9 mouse cellular contexts compared by ENCODE assay signal in the genomic region with DNA sequence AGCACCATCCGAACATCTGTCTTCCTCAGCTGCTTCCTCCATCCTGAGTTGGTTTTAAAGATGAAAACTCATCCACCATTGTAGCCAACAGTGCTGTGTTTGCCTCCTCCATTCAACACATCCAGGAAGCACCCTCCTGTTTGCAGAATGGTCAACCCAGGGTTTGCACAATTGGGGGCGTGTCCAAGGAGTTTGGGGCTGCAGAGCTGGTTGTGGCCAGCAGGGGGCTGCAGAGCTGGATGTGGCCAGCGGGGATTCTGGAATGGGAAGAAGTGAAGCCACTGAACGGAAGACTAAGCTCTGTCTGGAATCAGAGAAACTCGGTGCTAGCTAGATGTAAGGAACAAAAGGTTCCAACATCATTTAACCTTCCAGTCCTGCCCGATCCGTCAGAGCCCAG. TPM values are rescaled to one million over a fixed set of nuclear protein-coding genes. Genes with fewer than 3 reads are reported as not detected.
DNase-seq lines count a peak whose midpoint lies in the region; ATAC-seq and TF ChIP-seq lines count a peak whose summit lies in the region.
"Had no signal": no experiment of that assay in that cellular context is flagged by ENCODE, and none has a peak within 500 bp of the region (broad histone marks: within the 10 kb centered on the region; RNA-seq: fewer than 3 reads in every experiment).

No protein-coding gene starts in this region.

- TF ChIP-seq EP300 in MEL (IDR thresholded peaks at IDR 0.05; ENCODE audit: low read depth in 1 of 2, low read length in 2 of 2) = no peak

- no peaks in the 10 kb centered on the region for H3K36me3 ChIP-seq in hindbrain, embryonic 11.5 days (ENCODE audit: control insufficient read depth, insufficient read depth, low read length)
- no peaks in the 10 kb centered on the region for H3K36me3 ChIP-seq in hindbrain, embryonic 16.5 days (ENCODE audit: control insufficient read depth, insufficient read depth, low read length)
- no peaks in the 10 kb centered on the region for H3K36me3 ChIP-seq in MEL (ENCODE audit: control insufficient read depth in 1 of 2, insufficient read depth in 2 of 2, low read length in 2 of 2)
- H3K36me3 ChIP-seq in heart, embryonic 10.5 days = no peaks in the 10 kb centered on the region
- no peaks in the 10 kb centered on the region for H3K36me3 ChIP-seq in liver, embryonic 11.5 days (ENCODE audit: control insufficient read depth, insufficient read depth, low read length)
- H3K36me3 ChIP-seq in small intestine, adult 2 months (ENCODE audit: control insufficient read depth, insufficient read depth, low read length) = no peaks in the 10 kb centered on the region
- H3K36me3 ChIP-seq: limb, embryonic 15.5 days had no signal

- no peak overlapping the region for H3K9ac ChIP-seq in hindbrain, embryonic 11.5 days (ENCODE audit: low read depth, low read length)
- no peak overlapping the region for H3K9ac ChIP-seq in hindbrain, embryonic 16.5 days (ENCODE audit: low read depth, low read length)
- H3K9ac ChIP-seq in MEL (ENCODE audit: control insufficient read depth, low read depth, low read length, poor library complexity, severe bottlenecking) = no peak overlapping the region
- H3K9ac ChIP-seq in liver, embryonic 11.5 days (ENCODE audit: low read depth, low read length) = no peak overlapping the region
- H3K9ac ChIP-seq: limb, embryonic 15.5 days had no signal

- H3K4me3 ChIP-seq in hindbrain, embryonic 11.5 days (ENCODE audit: low read depth, low read length) = no peak overlapping the region
- no peak overlapping the region for H3K4me3 ChIP-seq in hindbrain, embryonic 16.5 days (ENCODE audit: low read length)
- H3K4me3 ChIP-seq in MEL (ENCODE audit: control insufficient read depth in 1 of 2, insufficient read depth in 1 of 2, low read depth in 2 of 2, low read length in 2 of 2) = no peak overlapping the region
- H3K4me3 ChIP-seq in heart, embryonic 10.5 days = no peak overlapping the region
- H3K4me3 ChIP-seq in liver, embryonic 11.5 days (ENCODE audit: low read depth, low read length) = no peak overlapping the region
- H3K4me3 ChIP-seq in small intestine, adult 2 months (ENCODE audit: low read depth, low read length) = no peak overlapping the region
- H3K4me3 ChIP-seq: limb, embryonic 15.5 days had no signal

- no peaks in the 10 kb centered on the region for H3K27me3 ChIP-seq in hindbrain, embryonic 11.5 days (ENCODE audit: control insufficient read depth, insufficient read depth, low read length)
- no peaks in the 10 kb centered on the region for H3K27me3 ChIP-seq in hindbrain, embryonic 16.5 days (replicated peaks; ENCODE audit: control insufficient read depth, insufficient read depth, low read length)
- no peaks in the 10 kb centered on the region for H3K27me3 ChIP-seq in MEL (ENCODE audit: control insufficient read depth in 1 of 2, insufficient read depth in 2 of 2, low read length in 2 of 2)
- no peaks in the 10 kb centered on the region for H3K27me3 ChIP-seq in heart, embryonic 10.5 days (ENCODE audit: insufficient read depth, poor library complexity, severe bottlenecking)
- no peaks in the 10 kb centered on the region for H3K27me3 ChIP-seq in liver, embryonic 11.5 days (replicated peaks; ENCODE audit: control insufficient read depth, insufficient read depth, low read length)
- H3K27me3 ChIP-seq in small intestine, adult 2 months (ENCODE audit: control insufficient read depth, insufficient read depth, low read length) = no peaks in the 10 kb centered on the region
- H3K27me3 ChIP-seq: limb, embryonic 15.5 days had no signal

- H3K79me2 ChIP-seq in MEL (ENCODE audit: control insufficient read depth, insufficient read depth, low read length, poor library complexity) = no peaks in the 10 kb centered on the region

- no peak overlapping the region for H3K4me2 ChIP-seq in hindbrain, embryonic 11.5 days (replicated peaks; ENCODE audit: low read depth, low read length)
- no peak overlapping the region for H3K4me2 ChIP-seq in hindbrain, embryonic 16.5 days (ENCODE audit: low read length)
- no peak overlapping the region for H3K4me2 ChIP-seq in liver, embryonic 11.5 days
- H3K4me2 ChIP-seq: limb, embryonic 15.5 days had no signal

- peak; percentile 53 for DNase-seq in hindbrain, embryonic 11.5 days (ENCODE audit: low spot score)
- DNase-seq in MEL (ENCODE audit: low read depth, low spot score) = peak; percentile 7
- DNase-seq in cerebellum, adult 8-10 months = peak; percentile 21
- peak; percentile 81 for DNase-seq in heart, embryonic 10.5 days (ENCODE audit: low spot score)
- peak; percentile 51 for DNase-seq in liver, embryonic 11.5 days (ENCODE audit: low spot score)
- DNase-seq in frontal cortex, postnatal 10 days (ENCODE audit: low spot score in 2 of 2) = no peak

- no peak for ATAC-seq in hindbrain, embryonic 11.5 days (ENCODE audit: low FRiP score)
- ATAC-seq in hindbrain, embryonic 16.5 days = no peak
- ATAC-seq in liver, embryonic 11.5 days (replicated peaks; ENCODE audit: low FRiP score) = no peak

- peak; percentile 27 to 55 (median 30); a peak in 5 of 6 replicates for TF ChIP-seq CTCF in MEL (IDR thresholded peaks at IDR 0.05 in 2 of 3, conservative IDR thresholded peaks at IDR 0.05 in 1 of 3; ENCODE audit: control insufficient read depth in 1 of 3, insufficient read depth in 1 of 3, low read depth in 2 of 3, low read length in 3 of 3, poor library complexity in 1 of 3, severe bottlenecking in 1 of 3)
- TF ChIP-seq CTCF in small intestine, adult 2 months (IDR thresholded peaks at IDR 0.05; ENCODE audit: extremely low read depth, insufficient read length, insufficient replicate concordance, low read depth, low read length) = peak; percentile 73; the same call in 1 of the 2 replicates

- TF ChIP-seq RAD21 in MEL (IDR thresholded peaks at IDR 0.05; ENCODE audit: low read depth, low read length) = no peak; the same call in 1 of the 2 replicates

- no peaks in the 10 kb centered on the region for H3K9me3 ChIP-seq in hindbrain, embryonic 11.5 days (ENCODE audit: control insufficient read depth, low read length)
- no peaks in the 10 kb centered on the region for H3K9me3 ChIP-seq in hindbrain, embryonic 16.5 days (ENCODE audit: control insufficient read depth, low read length)
- H3K9me3 ChIP-seq in MEL (replicated peaks; ENCODE audit: insufficient read depth, low read length) = no peaks in the 10 kb centered on the region
- H3K9me3 ChIP-seq in heart, embryonic 10.5 days = no peaks in the 10 kb centered on the region
- H3K9me3 ChIP-seq in liver, embryonic 11.5 days (ENCODE audit: control insufficient read depth, low read length) = no peaks in the 10 kb centered on the region
- H3K9me3 ChIP-seq: limb, embryonic 15.5 days had no signal

- H3K27ac ChIP-seq in hindbrain, embryonic 11.5 days (ENCODE audit: low read depth, low read length) = no peak overlapping the region
- no peak overlapping the region for H3K27ac ChIP-seq in hindbrain, embryonic 16.5 days (ENCODE audit: low read depth, low read length)
- H3K27ac ChIP-seq in MEL (ENCODE audit: control insufficient read depth, low read depth, low read length) = no peak overlapping the region
- H3K27ac ChIP-seq in heart, embryonic 10.5 days = no peak overlapping the region
- H3K27ac ChIP-seq in liver, embryonic 11.5 days (ENCODE audit: low read depth, low read length) = no peak overlapping the region
- no peak overlapping the region for H3K27ac ChIP-seq in small intestine, adult 2 months (ENCODE audit: insufficient read depth, low read depth, low read length)
- H3K27ac ChIP-seq: limb, embryonic 15.5 days had no signal

- WGBS in hindbrain, embryonic 11.5 days = 54% methylated on average over 7 of the region's 7 CpGs
- 52% methylated on average over 7 of the region's 7 CpGs for WGBS in hindbrain, embryonic 16.5 days
- 55% methylated on average over 7 of the region's 7 CpGs for WGBS in heart, embryonic 10.5 days
- 44% methylated on average over 7 of the region's 7 CpGs for WGBS in liver, embryonic 11.5 days
- WGBS in small intestine, adult 2 months = 46% methylated on average over 7 of the region's 7 CpGs

- no peaks in the 10 kb centered on the region for H3K4me1 ChIP-seq in hindbrain, embryonic 11.5 days (replicated peaks; ENCODE audit: control insufficient read depth, insufficient read depth, low read length)
- no peaks in the 10 kb centered on the region for H3K4me1 ChIP-seq in hindbrain, embryonic 16.5 days (ENCODE audit: control insufficient read depth, insufficient read depth, low read depth, low read length)
- H3K4me1 ChIP-seq in MEL (ENCODE audit: control insufficient read depth in 1 of 2, insufficient read depth in 2 of 2, low read length in 2 of 2) = no peaks in the 10 kb centered on the region
- peaks cover 23% of the 10 kb centered on the region for H3K4me1 ChIP-seq in heart, embryonic 10.5 days
- no peaks in the 10 kb centered on the region for H3K4me1 ChIP-seq in liver, embryonic 11.5 days (replicated peaks; ENCODE audit: control insufficient read depth, insufficient read depth, low read length)
- no peaks in the 10 kb centered on the region for H3K4me1 ChIP-seq in small intestine, adult 2 months (ENCODE audit: control insufficient read depth, insufficient read depth, insufficient read length, low read length)
- H3K4me1 ChIP-seq: limb, embryonic 15.5 days had no signal

- no peak for TF ChIP-seq POLR2A in MEL (IDR thresholded peaks at IDR 0.05; ENCODE audit: control insufficient read depth in 1 of 2, insufficient read depth in 1 of 2, low read depth in 1 of 2, low read length in 2 of 2, poor library complexity in 1 of 2)
- no peak for TF ChIP-seq POLR2A in small intestine, adult 2 months (IDR thresholded peaks at IDR 0.05; ENCODE audit: low read depth, low read length)

TF ChIP-seq in MEL, 35 proteins besides CTCF, POLR2A, EP300 and RAD21:
- no peak for TF ChIP-seq KAT2A (conservative IDR thresholded peaks at IDR 0.05; ENCODE audit: low read depth, low read length)
- TF ChIP-seq POLR2AphosphoS2 (IDR thresholded peaks at IDR 0.05; ENCODE audit: low read length) = no peak
- TF ChIP-seq SMC3 (IDR thresholded peaks at IDR 0.05; ENCODE audit: low read depth, low read length) = peak; percentile 19; the same call in 1 of the 2 replicates

RNA-seq across cellular contexts. Expression of a gene that starts 28.9 kb away (rescaled TPM):
- 27.3 and 28.1 TPM in 2 replicates for polyA plus RNA-seq in hindbrain, embryonic 11.5 days (2014; fragmentation: Nextera tagmentation; extraction: Ambion mirVana)
- polyA plus RNA-seq in hindbrain, embryonic 16.5 days (2015; fragmentation: Nextera tagmentation; extraction: Ambion mirVana) = 21.5 and 22.0 TPM in 2 replicates
- not detected in 2 replicates for total RNA-seq in MEL (2012; rRNA removed)
- not detected for polyA plus RNA-seq in MEL (2012; ENCODE audit: insufficient read depth in 1 of 2, insufficient read length in 2 of 2, low read depth in 1 of 2, low replicate concordance in 2 of 2, missing spikeins in 1 of 2)
- polyA plus RNA-seq in heart, embryonic 10.5 days (2016; fragmentation: Nextera tagmentation; extraction: Ambion mirVana) = 8.2 and 9.9 TPM in 2 replicates
- polyA plus RNA-seq in liver, embryonic 11.5 days (2014; fragmentation: Nextera tagmentation; extraction: Ambion mirVana) = 4.6 and 5.3 TPM in 2 replicates
- polyA plus RNA-seq in small intestine, adult 2 months (2012; rRNA removed) = 3.9 and 7.8 TPM in 2 replicates

Comparison
In these comparisons a context has a peak if more than half of its experiments do, and no peak if none do; other contexts are left out.
1. DNase-seq: peak in hindbrain, embryonic 11.5 days (single experiment), MEL (single experiment), cerebellum, adult 8-10 months (single experiment), heart, embryonic 10.5 days (single experiment) and liver, embryonic 11.5 days (single experiment); none in frontal cortex, postnatal 10 days (0 of 2).